Mouse (Mus musculus) central nervous system, embryonic 18 days (tissue): ENCODE results near the gene Cep290. TPM values are rescaled to one million over a fixed set of nuclear protein-coding genes. Genes with fewer than 3 reads are reported as not detected.

Experiments
- polyA plus RNA-seq: library from polyadenylated mRNA; depleted of rRNA; stranded (reverse); fragments of >200 nt; gene quantifications from 2 replicates; pipeline ENCODE4 v1.2.3, GENCODE M21; 2012; rRNA removed

Cep290 gene
- 5.5 and 6.4 TPM in 2 replicates for polyA plus RNA-seq

GRCm38 (mm10) chr10:100487097-100487978, at the start of gene Cep290, which contains the start of gene Tmtc3:
Gene Cep290, plus strand, starts transcription at chr10:100487558.
Gene Tmtc3, minus strand, starts transcription at chr10:100487350.

GRCm38 (mm10) chr10:100590323-100590722, 103.0 kb downstream of the Cep290 start, which contains the start of the genes 4930430F08Rik and 1700017N19Rik:
Gene 4930430F08Rik, minus strand, starts transcription at chr10:100590423.
Gene 1700017N19Rik, plus strand, starts transcription at chr10:100590484.

Other genes with a start within 250 kb of the Cep290 start
- gene Gm4301, start 151.9 kb upstream of the Cep290 start, polyA plus RNA-seq: not detected in 2 replicates
- gene Gm4302, start 146.7 kb upstream of the Cep290 start, polyA plus RNA-seq: not detected in 2 replicates
- not detected in 2 replicates for gene Gm4303, start 141.6 kb upstream of the Cep290 start, polyA plus RNA-seq
- not detected in 2 replicates for gene Gm4305, start 136.5 kb upstream of the Cep290 start, polyA plus RNA-seq
- gene Gm4307, start 126.2 kb upstream of the Cep290 start, polyA plus RNA-seq: not detected in 2 replicates
- gene Gm4312, start 105.0 kb upstream of the Cep290 start, polyA plus RNA-seq: not detected in 2 replicates
- 8.2 and 9.5 TPM in 2 replicates for gene Tmtc3, start 208 bp upstream of the Cep290 start, polyA plus RNA-seq
- 20.8 and 27.4 TPM in 2 replicates for gene 4930430F08Rik, start 102.9 kb downstream of the Cep290 start, polyA plus RNA-seq
- 0.05 TPM in 1 of 2 replicates, not detected in the other for gene 1700017N19Rik, start 102.9 kb downstream of the Cep290 start, polyA plus RNA-seq